Mouse (Mus musculus) lung, postnatal 0 days (tissue): ENCODE data around the gene Acp2.

ENCODE experiments used
- CTCF ChIP-seq: IDR thresholded peaks from 2 replicates; pipeline ENCODE4 v1.5.1; 2016; ENCODE audit warnings: antibody characterized with exemption, mild to moderate bottlenecking
- EP300 ChIP-seq: IDR thresholded peaks from 2 replicates; pipeline ENCODE4 v1.6.1; 2016; ENCODE audit warnings: antibody characterized with exemption, mild to moderate bottlenecking, control low read depth

DNA sequence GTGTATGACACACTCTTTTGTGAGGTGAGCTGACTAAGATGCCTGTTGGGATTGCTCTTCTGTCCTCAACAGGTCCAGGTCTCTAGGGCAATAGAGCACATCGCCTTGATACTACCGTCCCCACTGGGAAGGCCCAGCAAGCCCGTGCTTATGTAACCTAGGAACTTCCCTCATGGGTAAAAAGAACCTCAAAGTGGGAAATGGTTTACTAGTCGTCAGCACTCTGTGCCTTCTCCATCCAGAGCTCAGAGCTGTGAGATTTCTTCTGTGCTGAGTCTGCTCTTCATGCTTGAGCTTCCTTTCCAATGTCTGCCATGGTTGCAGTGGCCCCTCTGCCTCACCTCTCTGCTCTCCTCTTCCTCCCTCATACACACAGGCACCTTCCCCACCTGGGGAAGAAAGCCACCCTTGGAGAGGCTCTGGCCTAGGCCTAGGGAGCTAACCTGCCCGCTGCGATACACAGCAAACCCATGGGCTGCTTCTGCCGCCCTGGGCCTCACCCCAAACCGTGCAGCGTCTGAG is 3.6 kb downstream of the Acp2 start:
- TF ChIP-seq EP300 (no peak), CTCF (no peak)
